Mouse (Mus musculus) forebrain, embryonic 14.5 days (tissue): ENCODE measurements around the gene Nt5dc1. TPM values are rescaled to one million over a fixed set of nuclear protein-coding genes. Genes with fewer than 3 reads are reported as not detected.

Experiments
- ATAC-seq: fragments of 200-750 bp; cut with Nextera tagmentation; 2 replicates; pipeline ENCODE4 v1.8.0; 2017; ENCODE audit warnings: mild to moderate bottlenecking, moderate library complexity
- DNase-seq: peaks from one replicate; pipeline ENCODE4 v3.0.0-alpha.2; 2015; ENCODE audit warnings: low spot score
- H3K27ac ChIP-seq: fragments of 300-500 bp; sonication (generic); 2 replicates; pipeline ENCODE4 v1.5.1; 2014; ENCODE audit warnings: low read depth, mild to moderate bottlenecking, control low read depth, low read length, moderate library complexity
- H3K27me3 ChIP-seq: fragments of 300-500 bp; sonication (generic); replicated peaks from 2 replicates; pipeline ENCODE4 v1.6.1; 2014; ENCODE audit warnings: low read length, control low read depth, mixed read lengths; ENCODE audit not compliant: control insufficient read depth, insufficient read depth
- H3K36me3 ChIP-seq: fragments of 300-500 bp; sonication (generic); 2 replicates; pipeline ENCODE4 v1.6.1; 2014; ENCODE audit warnings: low read length, control low read depth; ENCODE audit not compliant: control insufficient read depth, insufficient read depth
- H3K4me1 ChIP-seq: fragments of 300-500 bp; sonication (generic); 2 replicates; pipeline ENCODE4 v1.6.1; 2014; ENCODE audit warnings: antibody characterized with exemption, low read length, control low read depth; ENCODE audit not compliant: control insufficient read depth, insufficient read depth
- H3K4me2 ChIP-seq: fragments of 300-500 bp; sonication (generic); 2 replicates; pipeline ENCODE4 v1.6.1; 2014; ENCODE audit warnings: mild to moderate bottlenecking, control low read depth, low read length
- H3K4me3 ChIP-seq: fragments of 300-500 bp; sonication (generic); 2 replicates; pipeline ENCODE4 v1.5.1; 2014; ENCODE audit warnings: low read depth, low read length, control low read depth
- H3K9ac ChIP-seq: fragments of 300-500 bp; sonication (generic); 2 replicates; pipeline ENCODE4 v1.6.1; 2014; ENCODE audit warnings: mild to moderate bottlenecking, low read length, control low read depth, moderate library complexity
- H3K9me3 ChIP-seq: fragments of 300-500 bp; sonication (generic); replicated peaks from 2 replicates; pipeline ENCODE4 v1.6.1; 2016; ENCODE audit warnings: low read length, control low read depth, mixed read lengths; ENCODE audit not compliant: control insufficient read depth
- WGBS: fragments of 180-500 bp; shearing (Covaris S2); extraction: QIAGEN DNeasy Blood & Tissue Kit; methylation state at CpG from one replicate; pipeline ENCODE4 v1.1.7; 2014; 5-methylcytosine and 5-hydroxymethylcytosine counted together
- polyA plus RNA-seq: library from polyadenylated mRNA; unstranded; fragments of >200 nt; fragmentation: Nextera tagmentation; extraction: Ambion mirVana; gene quantifications from 2 replicates; pipeline ENCODE4 v1.2.1, GENCODE M21; 2014

Nt5dc1 gene
- polyA plus RNA-seq, 1 experiment from 2014 or later: 3.6 TPM

DNA sequence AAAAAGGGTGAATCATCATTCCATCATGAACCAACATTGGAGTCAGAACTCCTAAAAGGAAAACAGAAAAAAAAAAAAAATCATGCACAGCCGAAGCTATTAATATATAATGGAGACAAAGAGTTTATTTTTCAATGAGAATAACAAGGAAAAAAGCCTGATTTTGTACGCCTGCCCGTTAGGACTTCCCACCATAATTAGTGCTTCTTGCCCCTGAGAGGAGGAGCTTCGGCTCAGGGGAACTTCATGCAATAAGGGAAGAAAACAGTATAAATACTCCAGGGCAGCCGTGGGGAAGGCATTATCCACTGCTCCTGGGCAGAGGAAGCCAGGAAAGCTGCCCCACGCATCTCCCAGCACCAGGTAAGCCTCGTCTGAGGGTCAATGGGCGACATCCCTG, 28.7 kb downstream of the Nt5dc1 start, which contains the start of gene Col10a1:
Gene Col10a1, plus strand, starts transcription at position 301 of the 400 bp plus-strand sequence.
- Histone ChIP-seq H3K4me1 (no peaks in the 10 kb centered on the region), H3K27ac (no peak within 1 kb of the TSS), H3K36me3 (no peaks in the 10 kb centered on the region), H3K4me3 (no peak within 1 kb of the TSS), H3K4me2 (no peak within 1 kb of the TSS), H3K9me3 (no peaks in the 10 kb centered on the region), H3K27me3 (no peaks in the 10 kb centered on the region), H3K9ac (no peak within 1 kb of the TSS)
- WGBS: 47% methylated on average over 8 of the region's 8 CpGs
- DNase-seq (no peak), ATAC-seq (no peak)

DNA sequence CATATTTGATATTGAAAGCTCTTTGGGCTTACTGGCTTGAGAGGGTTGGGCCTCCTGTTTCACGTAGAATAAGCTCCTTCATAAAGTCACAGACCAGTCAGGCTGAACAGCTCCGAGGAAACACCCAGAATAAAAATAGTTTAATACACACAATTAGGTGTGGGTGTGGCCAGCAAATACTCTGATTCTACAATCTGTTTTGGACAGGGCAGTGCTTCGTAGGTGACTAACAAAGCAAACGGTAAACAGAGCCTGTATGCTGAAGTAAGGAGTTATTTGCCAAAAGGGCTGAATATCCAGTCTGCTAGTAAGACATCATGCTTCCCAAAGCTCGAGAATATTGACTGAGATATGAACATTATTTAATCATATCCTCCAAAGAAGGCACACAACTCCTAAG, 32.7 kb downstream of the Nt5dc1 start:
- no peak for DNase-seq
- H3K27ac ChIP-seq: no peak overlapping the region
- no peak overlapping the region for H3K4me3 ChIP-seq
- no peaks in the 10 kb centered on the region for H3K27me3 ChIP-seq
- H3K36me3 ChIP-seq: no peaks in the 10 kb centered on the region
- H3K9ac ChIP-seq: no peak overlapping the region
- H3K4me2 ChIP-seq: no peak overlapping the region
- H3K9me3 ChIP-seq: no peaks in the 10 kb centered on the region
- ATAC-seq: no peak
- WGBS: 86% methylated on average over 5 of the region's 5 CpGs
- H3K4me1 ChIP-seq: no peaks in the 10 kb centered on the region

DNA sequence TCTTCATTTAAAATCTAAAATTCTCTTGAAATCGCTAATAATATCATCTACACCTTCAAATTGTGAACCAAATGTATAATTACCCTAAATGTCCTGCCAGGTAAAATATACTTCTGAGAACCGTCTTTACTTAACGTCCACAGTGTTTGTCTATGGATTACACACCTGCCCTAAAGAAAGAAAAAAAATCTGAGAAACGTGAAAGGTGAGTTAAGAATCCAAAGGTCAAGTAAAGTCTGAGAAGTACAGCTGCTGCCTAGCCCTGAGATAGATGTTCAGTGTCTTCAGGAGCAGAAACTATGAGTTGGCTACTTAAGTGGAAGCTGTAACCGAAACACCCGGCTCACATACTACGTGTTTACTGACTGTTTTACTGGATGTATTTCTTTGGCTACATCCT, 45.0 kb downstream of the Nt5dc1 start:
- H3K9me3 ChIP-seq: no peaks in the 10 kb centered on the region
- H3K27ac ChIP-seq: no peak overlapping the region
- no peak overlapping the region for H3K4me2 ChIP-seq
- H3K9ac ChIP-seq: no peak overlapping the region
- no peaks in the 10 kb centered on the region for H3K4me1 ChIP-seq
- H3K27me3 ChIP-seq: no peaks in the 10 kb centered on the region
- no peak overlapping the region for H3K4me3 ChIP-seq
- DNase-seq: no peak
- no peak for ATAC-seq
- WGBS: 92% methylated on average over 7 of the region's 7 CpGs
- H3K36me3 ChIP-seq: no peaks in the 10 kb centered on the region

DNA sequence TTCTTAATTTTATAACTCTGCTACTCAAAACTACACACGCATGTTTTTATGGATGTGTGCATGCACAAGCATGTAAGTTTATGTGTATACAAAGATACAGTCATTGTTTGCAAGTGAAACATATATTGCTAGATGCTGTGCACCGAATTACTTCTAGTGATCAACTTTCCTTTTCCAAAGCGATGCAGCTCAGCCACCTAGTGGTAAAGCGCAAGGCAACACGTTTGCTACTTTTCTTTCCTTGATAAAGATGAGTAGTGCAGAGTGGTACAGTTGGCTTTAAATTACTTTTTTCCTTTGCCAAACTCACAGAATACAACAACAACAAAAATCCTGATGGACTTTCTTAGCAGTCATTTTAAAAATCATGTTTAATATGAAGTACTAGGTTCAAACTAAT, 50.2 kb downstream of the Nt5dc1 start:
- Histone ChIP-seq H3K9ac (no peak overlapping the region), H3K4me3 (no peak overlapping the region), H3K27me3 (no peaks in the 10 kb centered on the region), H3K9me3 (no peaks in the 10 kb centered on the region), H3K27ac (no peak overlapping the region), H3K4me2 (no peak overlapping the region), H3K4me1 (no peaks in the 10 kb centered on the region), H3K36me3 (no peaks in the 10 kb centered on the region)
- 61% methylated on average over 5 of the region's 5 CpGs for WGBS
- DNase-seq (peak; percentile 36), ATAC-seq (no peak)

DNA sequence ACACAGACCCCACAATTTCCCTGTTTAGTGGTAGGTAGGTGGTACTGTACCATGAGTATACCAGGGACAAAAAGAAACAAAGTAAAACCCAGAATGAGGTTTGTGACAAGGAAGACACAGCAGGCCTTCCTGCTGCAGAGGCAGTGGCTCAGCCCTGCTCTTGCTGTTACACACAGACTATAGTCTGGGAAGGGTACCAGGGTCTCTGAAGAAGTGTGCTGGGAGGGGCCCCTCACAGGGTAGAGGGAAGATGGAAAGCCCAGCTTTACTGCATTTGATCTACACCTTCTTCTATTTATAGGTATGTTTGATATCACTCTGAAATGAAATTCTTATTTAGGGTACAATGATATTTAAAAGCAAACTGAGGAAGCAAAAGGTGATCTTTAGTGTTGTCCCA, 54.6 kb downstream of the Nt5dc1 start:
- DNase-seq (no peak), ATAC-seq (no peak)
- H3K36me3 ChIP-seq: no peaks in the 10 kb centered on the region
- no peak overlapping the region for H3K27ac ChIP-seq
- H3K27me3 ChIP-seq: no peaks in the 10 kb centered on the region
- no peak overlapping the region for H3K4me2 ChIP-seq
- H3K9ac ChIP-seq: no peak overlapping the region
- H3K9me3 ChIP-seq: no peaks in the 10 kb centered on the region
- no peak overlapping the region for H3K4me3 ChIP-seq
- no peaks in the 10 kb centered on the region for H3K4me1 ChIP-seq

DNA sequence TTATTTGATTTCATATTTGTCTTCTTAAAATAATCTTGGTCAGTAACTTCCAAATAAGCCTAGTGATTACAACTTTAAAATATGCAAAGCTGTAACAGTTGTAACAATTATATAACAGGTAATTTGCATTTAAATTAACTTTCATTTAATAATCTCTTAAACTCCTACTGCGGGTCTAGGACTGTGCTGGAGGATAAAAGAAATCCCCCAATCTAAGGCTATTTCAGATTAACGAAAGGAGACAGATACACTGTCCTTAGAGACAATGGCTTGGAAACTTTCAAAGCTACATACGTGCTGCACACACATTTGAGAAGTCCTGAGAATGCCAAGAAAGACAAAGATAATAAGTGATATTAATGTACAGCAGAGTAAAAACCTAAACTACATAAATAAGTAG, 60.1 kb downstream of the Nt5dc1 start:
- 34% methylated on average over 3 of the region's 3 CpGs for WGBS
- DNase-seq (no peak), ATAC-seq (no peak)
- Histone ChIP-seq H3K4me3 (no peak overlapping the region), H3K9me3 (no peaks in the 10 kb centered on the region), H3K36me3 (no peaks in the 10 kb centered on the region), H3K4me1 (no peaks in the 10 kb centered on the region), H3K9ac (no peak overlapping the region), H3K4me2 (no peak overlapping the region), H3K27me3 (no peaks in the 10 kb centered on the region), H3K27ac (no peak overlapping the region)

DNA sequence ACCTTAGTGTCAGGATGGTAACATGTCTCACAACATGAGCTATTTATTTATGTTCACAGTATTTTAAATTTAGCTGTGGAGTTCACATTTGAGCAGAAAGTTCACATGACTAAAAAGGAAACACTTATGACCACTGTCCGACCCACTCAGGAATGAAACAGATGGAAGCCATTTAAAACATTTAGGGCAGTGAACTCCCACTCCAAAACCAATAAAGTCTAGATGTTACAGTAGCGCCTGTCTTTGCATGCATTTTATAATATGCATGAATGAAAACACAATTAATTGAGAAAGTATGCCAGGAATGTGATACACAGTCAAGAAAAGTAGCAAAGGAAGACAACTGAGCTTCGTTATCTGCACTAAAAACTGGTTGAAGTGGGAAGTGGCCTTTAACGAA, 66.2 kb downstream of the Nt5dc1 start:
- Histone ChIP-seq H3K9me3 (no peaks in the 10 kb centered on the region), H3K36me3 (no peaks in the 10 kb centered on the region), H3K27me3 (no peaks in the 10 kb centered on the region), H3K27ac (no peak overlapping the region), H3K9ac (no peak overlapping the region), H3K4me2 (no peak overlapping the region), H3K4me1 (no peaks in the 10 kb centered on the region), H3K4me3 (no peak overlapping the region)
- no peak for ATAC-seq
- no peak for DNase-seq
- WGBS: 66% methylated on average over 4 of the region's 4 CpGs

DNA sequence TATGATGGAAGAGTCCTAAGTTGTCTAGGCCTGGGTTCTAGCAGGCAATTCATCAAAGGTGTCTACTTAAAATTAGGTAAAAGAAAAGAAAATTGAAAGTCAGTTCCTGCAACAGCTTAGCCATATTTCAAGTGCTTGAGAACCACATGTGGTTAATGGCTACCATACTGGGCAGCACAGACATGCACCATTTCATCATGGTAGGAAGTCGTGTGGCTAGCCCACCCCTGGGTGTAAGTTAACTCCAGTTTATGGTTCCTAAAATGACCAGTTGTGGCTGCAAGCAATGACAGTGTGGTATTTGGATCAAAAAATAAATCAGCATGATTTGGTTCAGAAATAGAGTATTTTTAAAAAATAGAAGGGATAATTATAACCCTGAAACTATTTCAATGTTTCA, 76.5 kb downstream of the Nt5dc1 start:
- DNase-seq: no peak
- no peaks in the 10 kb centered on the region for H3K36me3 ChIP-seq
- no peak overlapping the region for H3K9ac ChIP-seq
- no peaks in the 10 kb centered on the region for H3K4me1 ChIP-seq
- 97% methylated on average over 1 of the region's 1 CpGs for WGBS
- H3K9me3 ChIP-seq: no peaks in the 10 kb centered on the region
- no peak overlapping the region for H3K4me3 ChIP-seq
- H3K27ac ChIP-seq: no peak overlapping the region
- ATAC-seq: no peak
- H3K27me3 ChIP-seq: no peaks in the 10 kb centered on the region
- no peak overlapping the region for H3K4me2 ChIP-seq

DNA sequence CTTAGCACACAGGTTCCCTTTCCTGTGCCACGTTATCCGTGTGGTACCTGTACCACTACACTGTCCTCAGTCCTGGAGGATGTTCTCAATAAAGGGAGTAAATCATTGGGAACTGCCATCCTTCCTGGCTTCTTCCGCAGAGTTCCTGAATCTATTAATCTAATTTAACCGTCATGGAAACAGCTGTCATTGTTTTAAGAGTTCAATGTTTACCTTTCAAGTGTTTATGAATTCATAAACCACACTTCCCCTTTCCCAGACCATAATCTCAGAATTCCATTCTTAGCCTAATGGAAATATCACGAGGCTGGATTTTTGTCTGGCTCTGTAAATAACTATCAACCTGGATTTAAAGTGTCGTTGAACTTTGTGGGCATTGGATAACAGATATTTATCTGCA, 77.3 kb downstream of the Nt5dc1 start:
- 87% methylated on average over 6 of the region's 6 CpGs for WGBS
- Histone ChIP-seq H3K36me3 (no peaks in the 10 kb centered on the region), H3K4me2 (no peak overlapping the region), H3K27me3 (no peaks in the 10 kb centered on the region), H3K9me3 (no peaks in the 10 kb centered on the region), H3K4me1 (no peaks in the 10 kb centered on the region), H3K9ac (no peak overlapping the region), H3K4me3 (no peak overlapping the region), H3K27ac (no peak overlapping the region)
- DNase-seq: no peak
- no peak for ATAC-seq

DNA sequence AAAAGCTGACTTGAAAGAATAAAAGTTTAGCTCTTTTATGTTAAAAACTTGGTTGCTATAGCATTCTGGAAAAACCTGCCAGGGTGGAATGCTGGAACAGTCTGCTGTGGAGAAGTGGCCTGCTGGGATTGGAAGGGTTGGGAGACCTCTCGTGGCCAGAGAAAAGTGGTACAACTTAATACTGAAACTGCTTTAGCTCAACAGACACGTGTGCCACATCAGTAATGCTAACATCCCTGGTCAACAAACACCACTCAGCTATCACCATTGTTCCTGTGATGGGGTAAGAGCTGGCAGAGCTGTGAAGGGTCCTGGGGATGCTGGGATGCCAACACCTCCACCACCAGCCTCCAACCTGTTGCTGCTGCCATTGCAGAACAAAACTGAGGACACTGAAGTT, 90.0 kb downstream of the Nt5dc1 start:
- Histone ChIP-seq H3K4me2 (no peak overlapping the region), H3K27ac (no peak overlapping the region), H3K9me3 (no peaks in the 10 kb centered on the region), H3K4me1 (no peaks in the 10 kb centered on the region), H3K27me3 (no peaks in the 10 kb centered on the region), H3K4me3 (no peak overlapping the region), H3K9ac (no peak overlapping the region), H3K36me3 (no peaks in the 10 kb centered on the region)
- DNase-seq (peak; percentile 76), ATAC-seq (peak; percentile 87)
- 0% methylated on average over 2 of the region's 2 CpGs for WGBS
